Mouse (Mus musculus) gastrocnemius, adult 2 months (tissue): ENCODE measurements around the gene Ap5m1. TPM values are rescaled to one million over a fixed set of nuclear protein-coding genes. Genes with fewer than 3 reads are reported as not detected.
"Not testable (repeated sequence)": the region's sequence is repeated elsewhere in the genome, so short reads cannot be mapped to it uniquely, and the experiment has no call there.

ENCODE experiments used
- DNase-seq: peaks from one replicate; pipeline ENCODE4 v3.0.0; 2022
- H3K27ac ChIP-seq: fragments of 200-600 bp; 2 replicates; pipeline ENCODE4 v1.8.1; 2022; ENCODE audit warnings: mild to moderate bottlenecking
- H3K4me3 ChIP-seq: fragments of 200-600 bp; 2 replicates; pipeline ENCODE4 v1.8.1; 2022; ENCODE audit warnings: mild to moderate bottlenecking, moderate library complexity
- CTCF ChIP-seq: fragments of 200-600 bp; IDR thresholded peaks from 2 replicates; pipeline ENCODE4 v1.8.1; 2022; ENCODE audit warnings: antibody characterized with exemption, mild to moderate bottlenecking, moderate library complexity
- intact Hi-C: fragments of 180-260 bp; cut with DNase I; formaldehyde crosslinking; loops from one replicate; pipeline ENCODE4 v1.15.1; 2025
- total RNA-seq, 2 experiments: library from RNA; stranded (reverse); gene quantifications; 2 replicates each; pipeline ENCODE4 v1.2.3; 2021

Ap5m1 gene
- total RNA-seq, 2 experiments from 2014 or later = 10.5 to 10.9 TPM

GRCm38 (mm10) chr14:49078820-49079219 is 12.9 kb downstream of the Ap5m1 start:
- intact Hi-C loops = loop anchor here (5.0 kb wide), 1 partner anchor 47 kb away; no protein-coding TSS in a partner anchor
- no peak for TF ChIP-seq CTCF
- DNase-seq = no peak
- Histone ChIP-seq H3K27ac (no peak overlapping the region), H3K4me3 (no peak overlapping the region)

GRCm38 (mm10) chr14:49086522-49086921 is 20.6 kb downstream of the Ap5m1 start:
- no peak for DNase-seq
- TF ChIP-seq CTCF = no peak
- Histone ChIP-seq H3K4me3 (no peak overlapping the region), H3K27ac (no peak overlapping the region)
- intact Hi-C loops = no loop called here

GRCm38 (mm10) chr14:49088155-49089048 is 22.5 kb downstream of the Ap5m1 start:
- no peak overlapping the region for H3K4me3 ChIP-seq
- intact Hi-C loops = no loop called here
- H3K27ac ChIP-seq = no peak overlapping the region
- TF ChIP-seq CTCF = no peak
- no peak for DNase-seq

GRCm38 (mm10) chr14:49089461-49090058 is 23.7 kb downstream of the Ap5m1 start:
- intact Hi-C loops = no loop called here
- no peak overlapping the region for H3K27ac ChIP-seq
- no peak overlapping the region for H3K4me3 ChIP-seq
- no peak for DNase-seq
- no peak for TF ChIP-seq CTCF

GRCm38 (mm10) chr14:49090102-49090501 is 24.2 kb downstream of the Ap5m1 start:
- intact Hi-C loops = no loop called here
- H3K4me3 ChIP-seq = no peak overlapping the region
- H3K27ac ChIP-seq = no peak overlapping the region
- DNase-seq = no peak
- TF ChIP-seq CTCF = no peak

- no peak for TF ChIP-seq CTCF
- H3K4me3 ChIP-seq = no peak overlapping the region
- no peak for DNase-seq
- no peak overlapping the region for H3K27ac ChIP-seq
- intact Hi-C loops = no loop called here
These were observed 25.4 kb downstream of the Ap5m1 start for GRCm38 (mm10) chr14:49091277-49091676.

GRCm38 (mm10) chr14:49091755-49092154 is 25.9 kb downstream of the Ap5m1 start:
- intact Hi-C loops, DNase-seq, H3K27ac ChIP-seq, H3K4me3 ChIP-seq: not testable (repeated sequence)
- TF ChIP-seq CTCF = peak; percentile 37

- intact Hi-C loops = loop anchor here (5.0 kb wide), 1 partner anchor 746 kb away; no protein-coding TSS in a partner anchor
- Histone ChIP-seq H3K27ac (no peak overlapping the region), H3K4me3 (peak overlapping the region; percentile 34; the same call in 1 of the 2 replicates)
- peak; percentile 90 for TF ChIP-seq CTCF
- peak; percentile 74 for DNase-seq
These were observed 52.5 kb downstream of the Ap5m1 start for GRCm38 (mm10) chr14:49118381-49118780.

- Histone ChIP-seq H3K4me3 (no peak overlapping the region), H3K27ac (no peak overlapping the region)
- no peak for TF ChIP-seq CTCF
- intact Hi-C loops = no loop called here
- no peak for DNase-seq
These were observed 55.8 kb downstream of the Ap5m1 start for GRCm38 (mm10) chr14:49121723-49122122.

- H3K4me3 ChIP-seq = no peak overlapping the region
- intact Hi-C loops = no loop called here
- H3K27ac ChIP-seq = no peak overlapping the region
- no peak for DNase-seq
- TF ChIP-seq CTCF = no peak
These were observed 61.4 kb downstream of the Ap5m1 start for GRCm38 (mm10) chr14:49127162-49127779.

GRCm38 (mm10) chr14:49128544-49129263 is 62.8 kb downstream of the Ap5m1 start:
- H3K27ac ChIP-seq = no peak overlapping the region
- H3K4me3 ChIP-seq = no peak overlapping the region
- no peak for TF ChIP-seq CTCF
- no peak for DNase-seq
- intact Hi-C loops = no loop called here

GRCm38 (mm10) chr14:49132391-49132790 is 66.5 kb downstream of the Ap5m1 start:
- TF ChIP-seq CTCF = no peak
- H3K27ac ChIP-seq = no peak overlapping the region
- no peak overlapping the region for H3K4me3 ChIP-seq
- no peak for DNase-seq
- intact Hi-C loops = no loop called here
